Mouse (Mus musculus) limb, embryonic 14.5 days (tissue): Measurements from ENCODE around the gene Pde9a. TPM values are rescaled to one million over a fixed set of nuclear protein-coding genes. Genes with fewer than 3 reads are reported as not detected.
A peak's percentile ranks its signal among the peaks of the same experiment; 100 is the strongest.

ENCODE experiments used
- ATAC-seq: fragments of 200-750 bp; cut with Nextera tagmentation; 2 replicates; pipeline ENCODE4 v1.8.0; 2017; ENCODE audit warnings: low read depth, moderate number of reproducible peaks, moderate TSS enrichment; ENCODE audit not compliant: low FRiP score
- DNase-seq: peaks from one replicate; pipeline ENCODE4 v3.0.0-alpha.2; 2015; ENCODE audit warnings: low spot score
- H3K27ac ChIP-seq: fragments of 300-500 bp; sonication (generic); replicated peaks from 2 replicates; pipeline ENCODE4 v1.5.1; 2014; ENCODE audit warnings: low read depth, mild to moderate bottlenecking, low read length, moderate library complexity, mixed read lengths
- H3K27me3 ChIP-seq: fragments of 300-500 bp; sonication (generic); 2 replicates; pipeline ENCODE4 v1.6.1; 2014; ENCODE audit warnings: low read length, mixed read lengths; ENCODE audit not compliant: control insufficient read depth, insufficient read depth
- H3K36me3 ChIP-seq: fragments of 300-500 bp; sonication (generic); 2 replicates; pipeline ENCODE4 v1.6.1; 2014; ENCODE audit warnings: mild to moderate bottlenecking, low read length, moderate library complexity, mixed read lengths; ENCODE audit not compliant: control insufficient read depth, insufficient read depth
- H3K4me1 ChIP-seq: fragments of 300-500 bp; sonication (generic); 2 replicates; pipeline ENCODE4 v1.6.1; 2014; ENCODE audit warnings: antibody characterized with exemption, low read length, mixed read lengths; ENCODE audit not compliant: control insufficient read depth, insufficient read depth
- H3K4me2 ChIP-seq: fragments of 300-500 bp; sonication (generic); replicated peaks from 2 replicates; pipeline ENCODE4 v1.6.1; 2014; ENCODE audit warnings: low read depth, mild to moderate bottlenecking, low read length, moderate library complexity; ENCODE audit not compliant: severe bottlenecking
- H3K4me3 ChIP-seq: fragments of 300-500 bp; sonication (generic); replicated peaks from 2 replicates; pipeline ENCODE4 v1.5.1; 2014; ENCODE audit warnings: low read length
- H3K9ac ChIP-seq: fragments of 300-500 bp; sonication (generic); 2 replicates; pipeline ENCODE4 v1.6.1; 2014; ENCODE audit warnings: mild to moderate bottlenecking, low read depth, low read length, moderate library complexity; ENCODE audit not compliant: severe bottlenecking
- H3K9me3 ChIP-seq: fragments of 300-500 bp; sonication (generic); 2 replicates; pipeline ENCODE4 v1.6.1; 2016; ENCODE audit warnings: low read length; ENCODE audit not compliant: control insufficient read depth
- POLR2A ChIP-seq: fragments of 200-500 bp; IDR thresholded peaks from 2 replicates; pipeline ENCODE4 v1.8.0; 2012; ENCODE audit warnings: inconsistent platforms, mild to moderate bottlenecking, moderate library complexity, borderline replicate concordance; ENCODE audit not compliant: insufficient read depth, insufficient read length; ENCODE audit errors: extremely low read depth
- WGBS: fragments of 180-500 bp; shearing (Covaris S2); extraction: QIAGEN DNeasy Blood & Tissue Kit; methylation state at CpG from one replicate; pipeline ENCODE4 v1.1.7; 2014; 5-methylcytosine and 5-hydroxymethylcytosine counted together
- polyA plus RNA-seq, 2 experiments: library from polyadenylated mRNA; depleted of rRNA in 1 of 2; stranded (reverse) in 1 of 2; unstranded in 1 of 2; fragments of >200 nt; fragmentation: Nextera tagmentation in 1 of 2; extraction: Ambion mirVana in 1 of 2; gene quantifications; 2 replicates each; pipeline versions ENCODE4 v1.2.1 to v1.2.3; 2012 to 2014

The Pde9a gene
- polyA plus RNA-seq, 2 experiments, result 27.2 to 47.3 TPM

DNA sequence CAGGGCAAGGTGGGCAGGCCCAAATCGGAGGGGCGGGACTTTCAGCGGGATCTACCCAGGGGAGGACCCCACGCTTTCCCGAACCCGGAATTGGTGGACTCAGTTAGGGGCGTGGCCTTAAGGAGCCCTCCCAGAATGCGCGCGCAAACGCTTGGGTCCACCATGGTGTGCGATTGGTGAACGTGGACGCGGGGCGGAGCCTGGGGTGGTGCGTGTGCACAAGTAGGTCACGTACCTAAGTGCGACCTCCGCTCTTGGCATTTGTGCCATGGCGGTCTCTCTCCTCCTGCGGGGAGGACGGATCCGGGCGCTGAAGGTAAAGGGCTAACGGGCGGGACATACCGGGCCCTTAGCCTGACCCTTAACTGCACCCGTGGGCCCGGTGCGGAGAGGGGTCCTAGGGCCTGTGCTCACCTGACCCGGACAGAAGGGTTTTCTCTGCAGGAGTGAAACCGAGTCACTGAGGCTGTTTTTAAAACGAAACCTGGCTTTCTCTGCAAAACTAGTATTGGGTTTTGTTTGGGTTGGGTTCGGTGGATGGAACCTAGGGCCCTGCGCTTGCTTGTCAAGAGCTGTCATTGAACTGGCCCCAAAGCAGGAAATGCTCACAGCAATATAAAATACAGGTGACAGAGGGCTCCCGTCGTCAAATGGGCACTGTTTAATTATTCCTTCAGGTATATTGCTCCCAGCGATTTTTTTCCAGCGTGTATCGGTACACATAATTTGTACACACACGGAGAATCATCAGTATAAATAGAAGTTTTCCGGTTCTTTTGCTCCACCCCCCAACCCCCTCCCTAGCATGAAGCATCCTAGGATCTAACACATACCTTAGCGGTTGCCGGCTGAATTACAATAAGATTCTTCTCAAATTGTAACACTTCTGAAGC, 134.2 kb downstream of the Pde9a start, which contains the start of the genes Wdr4 and Ndufv3:
TSS of gene Wdr4 (minus strand) at position 35 of the 893 bp plus-strand sequence.
TSS of gene Ndufv3 (plus strand) at position 170 of the 893 bp plus-strand sequence.
- H3K9me3 ChIP-seq, result no peaks in the 10 kb centered on the region
- peak; percentile 98 for ATAC-seq
- WGBS, result under 1% methylated on average over 40 of the region's 45 CpGs
- H3K27me3 ChIP-seq, result no peaks in the 10 kb centered on the region
- DNase-seq, result peak; percentile 99
- H3K9ac ChIP-seq, result peak within 1 kb of the TSS; percentile 59
- H3K4me1 ChIP-seq, result peaks cover 15% of the 10 kb centered on the region
- H3K4me2 ChIP-seq, result peak within 1 kb of the TSS; percentile 76
- peak within 1 kb of the TSS; percentile 75 for H3K4me3 ChIP-seq
- TF ChIP-seq POLR2A, result peak; percentile 55; the same call in 1 of the 2 replicates
- peak within 1 kb of the TSS; percentile 63 for H3K27ac ChIP-seq
- peaks cover 20% of the 10 kb centered on the region for H3K36me3 ChIP-seq

DNA sequence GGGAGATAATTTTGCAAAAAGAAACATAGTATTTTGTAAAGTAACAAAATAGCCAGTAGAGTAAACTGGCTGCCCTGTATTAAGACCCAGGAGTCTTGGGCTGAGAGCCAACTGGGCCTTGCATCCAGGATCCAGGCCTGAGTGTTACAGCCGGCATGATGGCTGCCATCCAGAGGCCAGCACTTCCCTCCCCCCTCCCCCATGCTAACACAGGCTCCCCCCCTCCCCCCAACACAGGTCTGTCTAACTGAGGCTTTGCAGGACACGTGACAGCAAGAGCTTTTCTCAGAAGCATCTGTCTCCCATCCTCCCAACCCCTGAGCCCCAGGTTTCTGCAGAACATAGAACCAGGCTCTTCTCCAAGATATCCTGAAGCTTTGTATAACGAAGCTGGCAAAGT, 134.9 kb downstream of the Pde9a start:
- peak; percentile 64 for DNase-seq

DNA sequence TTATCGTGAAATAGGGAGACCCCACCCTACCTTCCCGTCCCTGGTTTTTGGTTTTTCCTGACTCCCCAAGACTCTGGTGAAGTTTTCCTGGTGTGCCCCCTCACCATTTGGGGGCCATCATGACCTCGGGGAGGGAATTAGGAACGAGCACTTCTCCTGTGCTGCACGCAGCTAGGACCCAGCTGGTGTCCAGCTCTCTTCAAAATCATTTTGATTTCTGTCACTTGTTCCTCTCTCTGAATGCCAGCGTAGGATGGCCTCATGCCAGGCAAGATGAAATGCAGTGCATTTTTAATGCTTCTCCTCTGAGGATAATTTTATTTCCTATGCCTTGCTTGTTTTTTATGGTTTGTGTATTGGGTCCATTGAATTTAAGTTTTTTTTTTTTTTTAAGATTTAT, 135.9 kb downstream of the Pde9a start:
- Histone ChIP-seq H3K9ac (no peak overlapping the region), H3K36me3 (peaks cover 33% of the 10 kb centered on the region), H3K4me2 (peak overlapping the region; percentile 76; the same call in 1 of the 2 replicates), H3K27ac (no peak overlapping the region), H3K4me1 (peaks cover 15% of the 10 kb centered on the region), H3K9me3 (no peaks in the 10 kb centered on the region), H3K27me3 (no peaks in the 10 kb centered on the region), H3K4me3 (no peak overlapping the region)
- DNase-seq, result no peak
- TF ChIP-seq POLR2A, result no peak
- 91% methylated on average over 6 of the region's 6 CpGs for WGBS
- ATAC-seq, result no peak

More for the DNA sequence above, 134.9 kb downstream of the Pde9a start:
- no peak for ATAC-seq
- H3K36me3 ChIP-seq, result peaks cover 27% of the 10 kb centered on the region
- H3K27me3 ChIP-seq, result no peaks in the 10 kb centered on the region
- H3K9ac ChIP-seq, result peak overlapping the region; percentile 59
- peak overlapping the region; percentile 75 for H3K4me3 ChIP-seq
- no peak for TF ChIP-seq POLR2A
- peak overlapping the region; percentile 76 for H3K4me2 ChIP-seq
- 0 out of 2 replicates have a peak overlapping the region, but pooled peaks have one; percentile 26 for H3K27ac ChIP-seq
- WGBS, result 10% methylated on average over 3 of the region's 3 CpGs
- peaks cover 15% of the 10 kb centered on the region for H3K4me1 ChIP-seq
- no peaks in the 10 kb centered on the region for H3K9me3 ChIP-seq

DNA sequence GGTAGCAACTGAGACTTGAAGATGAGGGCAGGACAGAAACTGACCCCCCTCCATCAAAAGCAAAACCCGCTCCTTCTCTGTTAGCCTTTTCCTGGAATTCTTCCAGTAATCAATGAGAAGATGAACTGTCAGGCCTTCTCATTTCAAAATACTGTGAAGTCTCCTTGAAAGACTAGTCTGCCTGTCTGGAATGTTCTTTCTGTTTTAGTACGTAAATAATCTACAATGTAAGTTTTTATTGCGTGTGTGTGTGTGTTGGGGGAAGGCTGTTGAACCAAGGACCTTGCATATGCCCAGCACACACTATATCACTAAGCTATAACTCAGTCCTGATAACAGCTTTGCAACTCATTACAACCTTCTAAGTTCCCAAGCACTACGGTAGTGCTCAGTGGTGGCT, 139.1 kb downstream of the Pde9a start:
- Histone ChIP-seq H3K27me3 (no peaks in the 10 kb centered on the region), H3K9ac (no peak overlapping the region), H3K4me1 (peaks cover 12% of the 10 kb centered on the region), H3K4me3 (no peak overlapping the region), H3K9me3 (no peaks in the 10 kb centered on the region), H3K27ac (no peak overlapping the region), H3K4me2 (no peak overlapping the region), H3K36me3 (peaks cover 65% of the 10 kb centered on the region)
- ATAC-seq, result no peak
- no peak for TF ChIP-seq POLR2A
- DNase-seq, result no peak
- WGBS, result 90% methylated on average over 4 of the region's 4 CpGs

DNA sequence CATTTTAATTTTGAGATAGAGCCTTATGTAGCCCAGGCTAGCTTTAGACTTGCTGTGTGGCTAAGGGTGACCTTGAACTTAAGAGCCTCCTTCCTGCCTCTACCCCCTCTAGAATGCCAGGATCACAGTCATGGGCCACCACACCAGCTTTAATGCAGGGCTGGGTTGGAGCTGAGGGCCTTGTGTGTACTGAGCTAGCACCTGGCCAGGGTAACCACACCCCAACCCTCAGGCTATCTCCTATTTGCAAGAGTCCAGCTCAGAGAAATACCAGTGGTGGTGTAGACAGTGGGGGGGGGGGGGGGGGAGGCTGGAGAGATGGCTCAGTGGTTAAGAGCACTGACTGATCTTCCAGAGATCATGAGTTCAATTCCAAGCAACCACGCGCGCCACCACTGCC, 139.8 kb downstream of the Pde9a start:
- H3K27me3 ChIP-seq, result no peaks in the 10 kb centered on the region
- no peak overlapping the region for H3K9ac ChIP-seq
- 97% methylated on average over 3 of the region's 3 CpGs for WGBS
- H3K4me3 ChIP-seq, result no peak overlapping the region
- no peak overlapping the region for H3K4me2 ChIP-seq
- no peak overlapping the region for H3K27ac ChIP-seq
- TF ChIP-seq POLR2A, result no peak
- peaks cover 10% of the 10 kb centered on the region for H3K4me1 ChIP-seq
- no peaks in the 10 kb centered on the region for H3K9me3 ChIP-seq
- no peak for ATAC-seq
- peaks cover 69% of the 10 kb centered on the region for H3K36me3 ChIP-seq
- DNase-seq, result no peak

Other genes starting within 250 kb of the Pde9a start
- 0.24 TPM in 1 of 2 replicates, not detected in the other for gene Tff2, start 241.9 kb upstream of the Pde9a start, polyA plus RNA-seq (2012; rRNA removed)
- gene Tff2, start 241.9 kb upstream of the Pde9a start, polyA plus RNA-seq (2014; fragmentation: Nextera tagmentation; extraction: Ambion mirVana), result not detected in 2 replicates
- not detected in 2 replicates for gene Tff1, start 220.9 kb upstream of the Pde9a start, polyA plus RNA-seq (2012; rRNA removed)
- gene Tff1, start 220.9 kb upstream of the Pde9a start, polyA plus RNA-seq (2014; fragmentation: Nextera tagmentation; extraction: Ambion mirVana), result not detected in 2 replicates
- 0.03 and 0.06 TPM in 2 replicates for gene Tmprss3, start 187.2 kb upstream of the Pde9a start, polyA plus RNA-seq (2012; rRNA removed)
- not detected in 2 replicates for gene Tmprss3, start 187.2 kb upstream of the Pde9a start, polyA plus RNA-seq (2014; fragmentation: Nextera tagmentation; extraction: Ambion mirVana)
- 0.30 and 0.35 TPM in 2 replicates for gene Ubash3a, start 178.3 kb upstream of the Pde9a start, polyA plus RNA-seq (2012; rRNA removed)
- 0.37 and 0.51 TPM in 2 replicates for gene Ubash3a, start 178.3 kb upstream of the Pde9a start, polyA plus RNA-seq (2014; fragmentation: Nextera tagmentation; extraction: Ambion mirVana)
- 0.13 and 0.33 TPM in 2 replicates for gene Rsph1, start 108.8 kb upstream of the Pde9a start, polyA plus RNA-seq (2012; rRNA removed)
- gene Rsph1, start 108.8 kb upstream of the Pde9a start, polyA plus RNA-seq (2014; fragmentation: Nextera tagmentation; extraction: Ambion mirVana), result 0.18 and 0.51 TPM in 2 replicates
- gene Slc37a1, start 99.4 kb upstream of the Pde9a start, polyA plus RNA-seq (2012; rRNA removed), result 1.8 and 2.4 TPM in 2 replicates
- 1.5 and 1.6 TPM in 2 replicates for gene Slc37a1, start 99.4 kb upstream of the Pde9a start, polyA plus RNA-seq (2014; fragmentation: Nextera tagmentation; extraction: Ambion mirVana)
- 45.0 and 52.6 TPM in 2 replicates for gene Wdr4, start 133.8 kb downstream of the Pde9a start, polyA plus RNA-seq (2012; rRNA removed)
- 29.6 and 31.5 TPM in 2 replicates for gene Wdr4, start 133.8 kb downstream of the Pde9a start, polyA plus RNA-seq (2014; fragmentation: Nextera tagmentation; extraction: Ambion mirVana)
- gene Ndufv3, start 133.9 kb downstream of the Pde9a start, polyA plus RNA-seq (2012; rRNA removed), result 86.4 and 103 TPM in 2 replicates
- gene Ndufv3, start 133.9 kb downstream of the Pde9a start, polyA plus RNA-seq (2014; fragmentation: Nextera tagmentation; extraction: Ambion mirVana), result 277 and 285 TPM in 2 replicates
- 30.1 and 34.6 TPM in 2 replicates for gene Pknox1, start 178.5 kb downstream of the Pde9a start, polyA plus RNA-seq (2012; rRNA removed)
- gene Pknox1, start 178.5 kb downstream of the Pde9a start, polyA plus RNA-seq (2014; fragmentation: Nextera tagmentation; extraction: Ambion mirVana), result 35.8 and 39.4 TPM in 2 replicates